Mouse (Mus musculus) monocyte, adult 2 months (primary cell): ENCODE results near the gene Fxr1.

Source experiments
- DNase-seq, 2 experiments: peaks; one replicate each; pipeline ENCODE4 v3.0.0; 2022; ENCODE audit warnings: low spot score in 2 of 2, low read depth in 1 of 2

Gene Fxr1

GRCm38 (mm10) chr3:34041990-34042389 lies 22.2 kb downstream of the Fxr1 start:
- DNase-seq = no peak

- no peak for DNase-seq
Observed at GRCm38 (mm10) chr3:34062352-34062751, 42.6 kb downstream of the Fxr1 start.

DNA sequence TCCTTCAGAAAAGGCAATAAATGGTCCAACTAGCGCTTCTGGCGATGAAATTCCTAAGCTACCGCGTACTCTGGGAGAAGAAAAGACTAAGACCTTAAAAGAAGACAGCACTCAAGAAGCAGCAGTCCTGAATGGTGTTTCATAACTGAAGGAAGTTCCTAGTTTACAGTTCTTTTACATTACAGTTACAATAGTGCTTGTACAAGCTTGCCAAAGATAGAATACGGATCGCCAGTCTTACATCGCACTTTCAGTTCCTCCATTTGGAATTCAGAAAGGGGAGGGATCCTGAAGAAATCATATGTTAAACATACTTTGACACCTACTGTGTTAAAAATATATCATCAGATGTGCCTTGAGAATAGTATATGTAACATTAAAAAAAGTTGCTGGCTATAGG lies 49.2 kb downstream of the Fxr1 start:
- DNase-seq = peak in 1 of 2 experiments; percentile 1

GRCm38 (mm10) chr3:34072726-34073125 lies 53.0 kb downstream of the Fxr1 start:
- DNase-seq = no peak

DNA sequence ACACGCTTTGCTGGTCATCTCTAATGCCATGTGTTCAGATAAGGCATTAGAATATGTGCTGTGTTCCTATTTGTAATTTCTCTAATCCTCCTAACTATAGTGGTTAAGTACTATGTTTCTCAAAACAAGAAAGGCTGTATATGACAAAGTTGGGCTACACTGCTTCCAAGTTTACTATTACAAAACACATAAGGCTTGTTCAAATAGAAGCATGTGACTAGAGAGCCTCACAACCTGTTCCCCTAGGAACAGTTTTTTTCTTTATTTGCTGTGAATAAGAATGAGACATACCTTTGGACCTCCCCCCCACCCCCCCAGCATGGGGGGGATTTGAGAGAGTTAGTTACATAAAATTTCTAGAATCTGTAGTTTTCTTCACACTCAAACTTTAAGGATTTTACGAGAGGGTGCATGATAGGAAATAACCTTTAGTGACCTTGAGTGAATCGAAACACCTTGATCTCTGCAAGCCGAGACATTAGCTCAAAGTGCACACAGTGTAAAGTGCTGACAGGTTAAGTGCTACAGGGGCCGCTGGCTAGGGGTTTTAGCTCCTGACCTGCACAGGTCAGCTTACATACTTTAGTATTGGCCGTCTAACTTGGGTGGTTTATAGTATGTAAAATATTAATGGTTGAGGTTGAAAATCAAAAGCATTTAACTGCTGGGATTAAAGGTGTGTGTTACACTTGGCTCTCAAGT lies 56.5 kb downstream of the Fxr1 start:
- DNase-seq = no peak

DNA sequence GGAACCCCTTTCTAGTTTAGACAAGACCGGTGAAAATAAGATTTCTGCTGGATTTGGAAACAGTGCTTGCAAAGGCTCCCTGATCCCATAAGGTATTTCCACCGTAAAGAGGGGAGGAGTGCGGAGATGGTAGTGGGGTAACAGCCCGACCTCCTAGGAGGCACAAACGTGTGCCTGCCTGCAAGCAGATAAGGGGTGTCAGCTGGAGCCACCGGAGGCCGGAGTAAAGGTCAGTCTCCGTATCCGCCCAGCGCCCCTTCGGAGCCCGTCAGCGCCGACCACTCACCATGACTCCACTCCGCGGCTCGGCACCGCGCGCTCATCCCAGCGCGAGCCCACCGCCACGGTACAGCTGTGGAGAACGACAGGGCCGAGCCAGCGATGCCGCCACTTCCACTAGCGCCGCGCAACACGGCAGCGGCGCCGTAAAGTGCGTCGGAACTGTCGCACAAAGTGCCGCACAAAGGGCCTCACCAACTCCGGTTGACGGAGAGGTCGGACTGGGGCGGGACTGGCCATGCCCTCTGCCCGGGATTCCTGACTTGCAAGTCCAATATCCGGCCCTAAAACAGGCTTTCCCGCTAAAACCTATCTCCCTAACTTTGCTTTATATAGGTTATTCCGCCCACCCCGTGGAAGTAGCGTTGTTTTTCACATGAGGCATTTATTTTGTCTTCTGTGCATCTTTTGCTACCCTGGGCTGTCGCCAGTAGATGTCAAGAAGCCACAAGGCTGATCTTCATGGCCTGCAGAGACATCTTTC lies 61.3 kb downstream of the Fxr1 start, which contains the start of gene Dnajc19:
Gene Dnajc19, minus strand, starts transcription at position 422 of the 763 bp plus-strand sequence.
- peak; percentile 43 to 73 for DNase-seq

DNA sequence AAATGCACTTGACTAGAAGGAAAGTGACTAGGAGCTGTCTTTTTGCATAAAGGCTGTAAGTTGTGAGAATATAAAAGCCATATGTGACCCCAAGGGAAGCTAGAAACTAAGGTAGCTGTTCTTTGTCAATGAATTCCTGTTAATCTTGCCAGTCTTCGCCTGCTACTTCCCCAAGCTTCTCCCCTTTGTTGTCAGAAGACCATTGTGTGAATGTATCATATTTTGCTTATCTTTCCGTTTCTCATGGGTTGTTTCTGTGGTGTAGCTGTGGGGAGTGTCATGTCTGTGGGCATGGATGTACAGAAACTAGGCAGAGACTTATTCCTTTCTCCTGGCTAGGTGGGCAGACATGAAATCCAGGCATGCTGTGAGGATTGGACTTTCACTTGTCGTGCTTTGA lies 62.2 kb downstream of the Fxr1 start:
- DNase-seq = no peak

- no peak for DNase-seq
Observed at GRCm38 (mm10) chr3:34083655-34084054, 63.9 kb downstream of the Fxr1 start.

- DNase-seq = no peak
Observed at GRCm38 (mm10) chr3:34102891-34103290, 83.1 kb downstream of the Fxr1 start.

DNA sequence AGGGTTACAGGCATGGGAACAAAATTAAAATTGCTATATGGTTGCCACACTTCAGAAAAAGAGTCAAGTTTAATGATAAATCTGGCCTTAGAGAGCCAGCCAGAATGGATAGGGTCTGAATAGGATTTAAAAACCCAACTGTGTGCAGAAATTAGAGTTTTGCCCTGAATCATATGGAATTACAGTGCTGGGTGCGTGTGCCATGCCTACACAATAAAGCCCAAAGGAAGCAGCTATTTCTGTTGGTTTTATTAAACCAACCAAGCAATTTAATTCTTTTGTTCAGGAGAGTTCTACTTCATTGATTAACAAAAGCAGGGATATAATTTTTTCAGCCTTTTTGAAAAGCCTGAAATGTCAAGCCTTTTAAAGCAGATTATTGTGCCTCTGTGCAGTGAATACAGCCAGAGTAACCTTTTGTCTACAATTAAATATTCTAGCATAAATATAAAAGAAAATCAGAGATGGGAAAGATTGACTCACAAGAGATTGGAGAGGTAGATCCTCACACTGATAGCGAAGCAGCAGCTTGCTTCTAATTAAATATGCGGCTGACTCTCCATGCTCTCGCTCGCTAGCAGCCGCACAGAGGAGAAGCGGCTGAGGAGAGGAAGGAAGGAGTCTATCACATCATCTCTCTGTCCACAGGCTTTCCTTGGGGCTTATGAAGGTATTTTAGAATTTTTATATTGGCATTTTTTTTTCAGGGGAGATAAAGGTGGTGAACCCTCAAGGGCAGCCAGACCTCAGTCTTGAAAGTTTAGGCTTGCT lies 84.3 kb downstream of the Fxr1 start:
- DNase-seq = no peak

DNA sequence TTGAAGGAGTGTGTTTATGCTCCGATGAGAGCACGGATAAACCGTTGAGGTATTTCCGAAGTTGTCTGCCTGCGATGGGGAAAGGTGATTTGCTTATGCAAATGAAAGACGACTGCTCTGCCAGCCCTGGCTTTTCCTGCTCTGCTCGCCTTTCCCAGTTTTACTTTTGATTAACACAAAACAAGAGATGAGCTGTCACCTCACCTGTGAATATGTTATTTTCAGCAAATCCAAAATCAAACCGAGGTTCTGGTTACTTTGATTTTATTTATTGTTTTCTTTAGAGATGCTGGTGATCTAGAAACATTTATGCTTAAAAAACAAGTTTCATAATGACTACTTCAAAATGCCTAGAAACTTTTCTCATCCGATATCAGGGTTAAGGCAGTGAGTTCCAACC lies 86.7 kb downstream of the Fxr1 start:
- DNase-seq = no peak

GRCm38 (mm10) chr3:34107631-34108030 lies 87.9 kb downstream of the Fxr1 start:
- DNase-seq = no peak

GRCm38 (mm10) chr3:34111941-34112685 lies 92.4 kb downstream of the Fxr1 start:
- no peak for DNase-seq

DNA sequence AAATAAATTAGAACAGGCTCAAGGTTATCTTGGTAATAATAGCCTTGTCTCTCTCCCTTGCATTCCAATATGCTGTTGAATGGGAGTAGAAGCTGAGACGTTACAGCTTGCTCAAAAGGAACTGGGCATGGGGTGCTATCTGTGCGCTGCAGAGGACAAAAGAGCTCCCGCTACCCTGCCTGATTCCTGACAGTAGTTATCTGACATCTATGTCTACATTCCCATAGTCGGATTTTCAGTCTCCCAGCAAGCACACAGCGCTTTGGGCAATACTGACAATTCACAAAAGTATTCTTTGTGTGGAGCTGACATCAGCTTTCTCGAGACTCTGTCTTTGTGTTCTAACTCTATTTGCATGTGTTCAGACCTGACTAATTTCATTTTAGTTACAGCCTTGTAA lies 96.1 kb downstream of the Fxr1 start:
- no peak for DNase-seq

GRCm38 (mm10) chr3:34119869-34120268 lies 100.1 kb downstream of the Fxr1 start:
- no peak for DNase-seq
